11 mouse cellular contexts compared by ENCODE assay signal in genomic region chr12:107183283-107183682, GRCm38 (mm10).
A peak's percentile ranks its signal among the peaks of the same experiment; 100 is the strongest.
DNase-seq lines count a peak whose midpoint lies in the region; ATAC-seq lines count a peak whose summit lies in the region.
"Had no signal": no experiment of that assay in that cellular context is flagged by ENCODE, and none has a peak within 500 bp of the region (broad histone marks: within the 10 kb centered on the region; RNA-seq: fewer than 3 reads in every experiment).

No protein-coding gene starts in this region.

- H3K27ac ChIP-seq in midbrain, embryonic 12.5 days (replicated peaks) = no peak overlapping the region
- H3K27ac ChIP-seq in midbrain, embryonic 10.5 days (replicated peaks) = no peak overlapping the region
- no peak overlapping the region for H3K27ac ChIP-seq in forebrain, embryonic 15.5 days (replicated peaks)
- H3K27ac ChIP-seq: liver, embryonic 13.5 days had no signal

- no peaks in the 10 kb centered on the region for H3K36me3 ChIP-seq in midbrain, embryonic 12.5 days
- no peaks in the 10 kb centered on the region for H3K36me3 ChIP-seq in midbrain, embryonic 10.5 days
- H3K36me3 ChIP-seq in forebrain, embryonic 15.5 days = no peaks in the 10 kb centered on the region
- H3K36me3 ChIP-seq: liver, embryonic 13.5 days had no signal

- H3K4me3 ChIP-seq in midbrain, embryonic 12.5 days = no peak overlapping the region
- no peak overlapping the region for H3K4me3 ChIP-seq in midbrain, embryonic 10.5 days
- no peak overlapping the region for H3K4me3 ChIP-seq in forebrain, embryonic 15.5 days
- H3K4me3 ChIP-seq: liver, embryonic 13.5 days; myocyte had no signal

- ATAC-seq in midbrain, embryonic 12.5 days (ENCODE audit: low FRiP score, low read depth) = 0 out of 2 replicates have a peak, but pooled peaks have one; percentile 34
- no peak; the same call in 1 of the 2 replicates for ATAC-seq in forebrain, embryonic 15.5 days (replicated peaks)

- H3K4me2 ChIP-seq in midbrain, embryonic 12.5 days (replicated peaks) = peak overlapping the region; percentile 21; the same call in 1 of the 2 replicates
- H3K4me2 ChIP-seq in forebrain, embryonic 15.5 days (replicated peaks) = 0 out of 2 replicates have a peak overlapping the region, but pooled peaks have one; percentile 5
- H3K4me2 ChIP-seq: liver, embryonic 13.5 days had no signal

- no peaks in the 10 kb centered on the region for H3K27me3 ChIP-seq in midbrain, embryonic 12.5 days
- no peaks in the 10 kb centered on the region for H3K27me3 ChIP-seq in midbrain, embryonic 10.5 days (ENCODE audit: low read depth, poor library complexity, severe bottlenecking)
- no peaks in the 10 kb centered on the region for H3K27me3 ChIP-seq in forebrain, embryonic 15.5 days
- H3K27me3 ChIP-seq: liver, embryonic 13.5 days had no signal

- peak; percentile 44 for DNase-seq in embryo, embryonic 11 days
- no peak for DNase-seq in embryo, embryonic 10.5 days (ENCODE audit: low spot score)
- DNase-seq in midbrain, embryonic 10.5 days (ENCODE audit: low spot score) = no peak
- peak; percentile 78 to 82 for DNase-seq in thymus, postnatal 10 days (ENCODE audit: low spot score in 2 of 2)
- DNase-seq in c-Kit-positive CD71-positive TER-119-positive erythroid progenitor cells, embryonic 14.5 days (ENCODE audit: low spot score) = no peak
- DNase-seq in urinary bladder, postnatal 14 days (ENCODE audit: low spot score) = no peak
- DNase-seq: cerebellum, postnatal 36 days; liver, embryonic 13.5 days had no signal

- H3K9me3 ChIP-seq in midbrain, embryonic 12.5 days = no peaks in the 10 kb centered on the region
- no peaks in the 10 kb centered on the region for H3K9me3 ChIP-seq in midbrain, embryonic 10.5 days (replicated peaks)
- no peaks in the 10 kb centered on the region for H3K9me3 ChIP-seq in forebrain, embryonic 15.5 days
- H3K9me3 ChIP-seq: liver, embryonic 13.5 days had no signal

- WGBS in midbrain, embryonic 12.5 days = 49% methylated on average over 9 of the region's 9 CpGs
- WGBS in midbrain, embryonic 10.5 days = 60% methylated on average over 9 of the region's 9 CpGs
- WGBS in forebrain, embryonic 15.5 days = 59% methylated on average over 9 of the region's 9 CpGs

- H3K4me1 ChIP-seq in midbrain, embryonic 12.5 days = peaks cover 10% of the 10 kb centered on the region; the same call in 1 of the 2 replicates
- peaks cover 15% of the 10 kb centered on the region for H3K4me1 ChIP-seq in midbrain, embryonic 10.5 days
- H3K4me1 ChIP-seq in forebrain, embryonic 15.5 days = peaks cover 12% of the 10 kb centered on the region
- H3K4me1 ChIP-seq: liver, embryonic 13.5 days had no signal

- no peak overlapping the region for H3K9ac ChIP-seq in midbrain, embryonic 12.5 days (replicated peaks)
- no peak overlapping the region for H3K9ac ChIP-seq in forebrain, embryonic 15.5 days (replicated peaks)
- H3K9ac ChIP-seq: liver, embryonic 13.5 days had no signal

Comparison
In these comparisons a context has a peak if more than half of its experiments do, and no peak if none do; other contexts are left out.
1. DNase-seq: peak in embryo, embryonic 11 days (single experiment) and thymus, postnatal 10 days (2 of 2); none in embryo, embryonic 10.5 days (single experiment), midbrain, embryonic 10.5 days (single experiment), c-Kit-positive CD71-positive TER-119-positive erythroid progenitor cells, embryonic 14.5 days (single experiment) and urinary bladder, postnatal 14 days (single experiment).